Mouse (Mus musculus) mesoderm, embryonic 11.5 days (tissue): ENCODE results near the gene Pgghg.

ENCODE experiments used
- DNase-seq: peaks from one replicate; pipeline ENCODE4 v3.0.0-alpha.2; 2012; ENCODE audit warnings: low read depth, low spot score

The Pgghg gene

DNA sequence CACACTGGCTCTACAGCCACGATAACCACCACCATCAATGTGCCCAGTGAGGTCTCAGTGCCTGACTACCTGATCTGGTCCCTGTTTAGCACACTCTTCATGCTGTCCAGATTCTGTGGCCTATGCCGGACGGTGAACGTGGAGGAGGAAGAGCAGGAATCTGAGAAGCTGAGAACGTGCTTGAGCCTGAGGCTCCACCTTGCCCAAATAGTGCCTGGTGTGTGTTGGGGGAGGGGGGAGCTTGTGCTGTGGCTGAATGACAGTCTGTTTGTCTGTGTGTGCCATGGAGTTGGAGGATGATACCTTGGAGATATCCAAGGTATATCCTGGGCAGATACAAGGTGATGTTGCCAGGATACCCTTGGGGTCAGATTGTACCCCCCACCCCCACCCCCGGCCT is 49.0 kb downstream of the Pgghg start:
- DNase-seq = no peak

DNA sequence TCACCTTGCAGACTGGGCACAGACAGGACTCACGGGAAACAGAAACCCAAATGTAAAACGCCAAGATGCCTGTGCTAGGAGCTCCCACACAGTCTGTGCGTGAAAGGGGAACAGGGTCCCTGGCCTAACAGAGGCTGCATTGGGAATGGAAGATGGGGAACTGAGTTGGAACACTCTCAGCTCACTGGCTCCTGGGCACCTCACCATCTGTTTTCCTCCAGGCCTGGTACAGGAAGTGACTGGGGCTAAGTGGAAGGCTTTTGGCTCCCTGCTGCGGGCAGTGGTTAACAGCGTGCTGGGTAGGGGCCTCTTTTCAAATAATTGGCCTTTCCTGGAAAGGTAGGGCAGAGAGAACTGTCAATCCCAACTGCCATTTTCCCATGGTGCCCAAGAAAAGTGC is 49.4 kb downstream of the Pgghg start:
- no peak for DNase-seq

DNA sequence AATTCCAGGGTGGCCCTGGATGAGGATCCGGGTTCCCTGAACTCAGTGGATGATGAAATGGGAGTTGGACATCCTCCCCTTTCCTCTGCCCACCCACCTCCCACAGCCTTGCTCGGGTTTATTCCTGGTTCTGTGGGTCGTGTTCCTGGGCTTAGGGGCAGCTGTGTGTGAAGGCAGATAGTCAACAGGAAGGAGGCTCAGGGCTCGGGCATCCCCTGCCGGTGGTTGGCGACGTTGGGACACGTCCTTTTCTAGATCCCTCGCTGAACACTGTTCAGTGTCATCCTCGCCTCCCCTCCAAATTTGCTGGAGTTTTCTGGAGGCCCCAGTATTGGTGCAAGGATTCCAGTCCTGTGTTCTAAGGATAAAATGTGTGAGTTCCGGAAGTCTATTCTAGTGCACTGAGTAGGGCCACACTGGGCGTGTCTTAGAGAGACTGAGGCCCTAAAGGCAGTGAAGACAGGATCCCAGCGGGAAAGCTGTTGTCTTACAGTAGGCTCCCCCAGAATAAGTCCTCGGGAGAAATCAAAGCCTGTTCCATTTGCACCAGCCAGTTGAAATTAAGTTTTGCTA is 50.0 kb downstream of the Pgghg start:
- DNase-seq = no peak
